Mouse (Mus musculus) liver, embryonic 16.5 days (tissue): ENCODE measurements around the gene Nrxn3. TPM values are rescaled to one million over a fixed set of nuclear protein-coding genes. Genes with fewer than 3 reads are reported as not detected.

Experiments
- ATAC-seq: fragments of 200-750 bp; cut with Nextera tagmentation; 2 replicates; pipeline ENCODE4 v1.8.0; 2017; ENCODE audit warnings: low read depth, mild to moderate bottlenecking, moderate number of reproducible peaks, moderate library complexity
- H3K27ac ChIP-seq: fragments of 300-500 bp; sonication (generic); 2 replicates; pipeline ENCODE4 v1.5.1; 2014; ENCODE audit warnings: mild to moderate bottlenecking, low read length
- H3K27me3 ChIP-seq: fragments of 300-500 bp; sonication (generic); 2 replicates; pipeline ENCODE4 v1.6.1; 2014; ENCODE audit warnings: low read depth, low read length, mixed read lengths; ENCODE audit not compliant: control insufficient read depth, insufficient read depth
- H3K36me3 ChIP-seq: fragments of 300-500 bp; sonication (generic); 2 replicates; pipeline ENCODE4 v1.6.1; 2014; ENCODE audit warnings: mild to moderate bottlenecking; ENCODE audit not compliant: control insufficient read depth, insufficient read depth
- H3K4me1 ChIP-seq: fragments of 300-500 bp; sonication (generic); 2 replicates; pipeline ENCODE4 v1.6.1; 2014; ENCODE audit warnings: low read depth, low read length, mixed read lengths; ENCODE audit not compliant: control insufficient read depth
- H3K4me2 ChIP-seq: fragments of 300-500 bp; sonication (generic); 2 replicates; pipeline ENCODE4 v1.6.1; 2014; ENCODE audit warnings: low read depth, low read length, mixed read lengths
- H3K4me3 ChIP-seq: fragments of 300-500 bp; sonication (generic); 2 replicates; pipeline ENCODE4 v1.5.1; 2014; ENCODE audit warnings: low read depth, mild to moderate bottlenecking, low read length
- H3K9ac ChIP-seq: fragments of 300-500 bp; sonication (generic); 2 replicates; pipeline ENCODE4 v1.6.1; 2014; ENCODE audit warnings: low read depth, low read length
- H3K9me3 ChIP-seq: fragments of 300-500 bp; sonication (generic); replicated peaks from 2 replicates; pipeline ENCODE4 v1.6.1; 2016; ENCODE audit warnings: low read length; ENCODE audit not compliant: control insufficient read depth
- WGBS: fragments of 180-500 bp; shearing (Covaris S2); extraction: QIAGEN DNeasy Blood & Tissue Kit; methylation state at CpG from one replicate; pipeline ENCODE4 v1.1.7; 2014; ENCODE audit not compliant: insufficient replicate concordance; 5-methylcytosine and 5-hydroxymethylcytosine counted together
- polyA plus RNA-seq: library from polyadenylated mRNA; unstranded; fragments of >200 nt; fragmentation: Nextera tagmentation; extraction: Ambion mirVana; gene quantifications from 2 replicates; pipeline ENCODE4 v1.2.1, GENCODE M21; 2015

Gene Nrxn3
- polyA plus RNA-seq, 1 experiment from 2014 or later = 0.25 TPM

GRCm38 (mm10) chr12:89395121-89395792, 672.6 kb downstream of the Nrxn3 start:
- Histone ChIP-seq H3K27ac (no peak overlapping the region), H3K4me1 (no peaks in the 10 kb centered on the region), H3K4me2 (no peak overlapping the region), H3K36me3 (no peaks in the 10 kb centered on the region), H3K4me3 (no peak overlapping the region), H3K27me3 (no peaks in the 10 kb centered on the region), H3K9me3 (no peaks in the 10 kb centered on the region), H3K9ac (no peak overlapping the region)
- WGBS = 38% methylated on average over 3 of the region's 3 CpGs
- no peak for ATAC-seq

GRCm38 (mm10) chr12:89436519-89436918, 713.8 kb downstream of the Nrxn3 start:
- no peak overlapping the region for H3K4me2 ChIP-seq
- no peak overlapping the region for H3K4me3 ChIP-seq
- H3K9me3 ChIP-seq = no peaks in the 10 kb centered on the region
- H3K27me3 ChIP-seq = no peaks in the 10 kb centered on the region
- H3K4me1 ChIP-seq = no peaks in the 10 kb centered on the region
- H3K27ac ChIP-seq = no peak overlapping the region
- H3K36me3 ChIP-seq = no peaks in the 10 kb centered on the region
- no peak overlapping the region for H3K9ac ChIP-seq
- no peak for ATAC-seq

DNA sequence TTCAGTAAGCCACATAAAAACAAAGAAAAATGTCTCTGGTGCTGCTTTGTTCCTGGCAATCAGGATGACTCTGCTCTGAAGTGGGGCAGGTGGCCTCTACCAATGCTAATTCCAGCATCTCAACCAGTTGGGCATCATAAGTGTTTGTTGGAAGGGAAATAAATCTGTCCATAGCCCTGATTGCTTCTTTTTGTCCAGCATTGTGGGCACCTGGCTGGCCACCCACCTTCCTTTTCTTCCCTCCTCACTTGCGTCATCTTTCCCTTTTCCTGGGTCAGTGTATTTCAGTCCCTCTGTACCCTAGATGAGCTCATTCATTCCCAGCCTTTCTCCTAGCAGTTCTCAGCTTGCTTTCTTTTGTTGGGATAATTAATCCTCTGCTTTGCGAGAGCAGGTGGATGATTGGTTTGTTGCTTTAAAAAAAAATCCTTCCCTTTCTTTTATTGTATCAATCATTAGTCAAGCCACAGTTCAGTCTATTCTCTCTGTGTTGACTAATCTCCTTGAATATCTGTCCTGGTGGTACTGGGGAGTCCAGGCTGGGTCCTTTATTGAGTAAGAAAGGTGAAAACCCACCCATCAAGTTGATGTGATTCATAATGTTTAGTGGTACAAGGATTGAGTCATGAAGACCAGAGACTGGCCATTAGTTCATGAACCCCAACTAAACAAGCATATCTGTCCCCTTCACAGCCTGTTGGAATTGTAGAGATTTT, 719.8 kb downstream of the Nrxn3 start:
- H3K4me1 ChIP-seq = no peaks in the 10 kb centered on the region
- H3K36me3 ChIP-seq = no peaks in the 10 kb centered on the region
- no peaks in the 10 kb centered on the region for H3K9me3 ChIP-seq
- no peak overlapping the region for H3K4me2 ChIP-seq
- no peak for ATAC-seq
- no peak overlapping the region for H3K27ac ChIP-seq
- no peaks in the 10 kb centered on the region for H3K27me3 ChIP-seq
- 50% methylated on average over 2 of the region's 2 CpGs for WGBS
- H3K4me3 ChIP-seq = no peak overlapping the region
- H3K9ac ChIP-seq = no peak overlapping the region

DNA sequence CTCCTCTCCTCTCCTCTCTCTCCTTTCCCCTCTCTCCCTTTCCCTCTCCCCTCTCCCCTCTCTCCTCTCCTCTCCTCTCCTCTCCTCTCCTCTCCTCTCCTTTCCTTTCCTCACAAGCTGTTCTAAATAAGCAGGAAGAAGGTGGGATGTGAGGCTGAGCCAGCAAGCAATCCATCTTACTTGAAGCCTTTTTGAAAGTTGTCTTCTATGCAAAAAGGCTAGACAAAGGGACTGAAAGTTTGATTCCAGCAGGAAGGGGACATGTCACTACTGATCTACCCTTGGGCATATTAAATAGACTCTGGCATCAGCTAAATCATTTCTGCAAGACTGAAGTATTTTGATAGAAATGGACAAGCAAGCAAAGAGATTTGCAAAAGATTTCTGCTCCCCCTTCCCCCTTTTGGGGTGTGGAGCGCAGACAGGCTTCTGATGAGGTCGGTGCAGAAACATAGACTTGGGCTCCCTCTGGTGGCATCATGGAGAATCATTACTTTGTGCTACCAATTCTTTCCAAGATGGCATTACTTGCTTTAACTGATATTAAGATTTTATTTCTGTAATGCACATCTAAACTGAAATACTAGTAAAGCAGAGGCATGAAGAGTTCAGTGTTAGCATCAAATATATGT, 728.1 kb downstream of the Nrxn3 start:
- no peak overlapping the region for H3K4me3 ChIP-seq
- H3K36me3 ChIP-seq = no peaks in the 10 kb centered on the region
- H3K9ac ChIP-seq = no peak overlapping the region
- H3K27ac ChIP-seq = no peak overlapping the region
- H3K4me2 ChIP-seq = no peak overlapping the region
- no peaks in the 10 kb centered on the region for H3K4me1 ChIP-seq
- WGBS = 6% methylated on average over 2 of the region's 2 CpGs
- no peak for ATAC-seq
- no peaks in the 10 kb centered on the region for H3K27me3 ChIP-seq
- no peaks in the 10 kb centered on the region for H3K9me3 ChIP-seq

GRCm38 (mm10) chr12:89470226-89470625, 747.5 kb downstream of the Nrxn3 start:
- no peaks in the 10 kb centered on the region for H3K27me3 ChIP-seq
- no peak for ATAC-seq
- no peaks in the 10 kb centered on the region for H3K9me3 ChIP-seq
- 45% methylated on average over 2 of the region's 2 CpGs for WGBS
- no peak overlapping the region for H3K4me3 ChIP-seq
- H3K36me3 ChIP-seq = no peaks in the 10 kb centered on the region
- no peak overlapping the region for H3K27ac ChIP-seq
- no peaks in the 10 kb centered on the region for H3K4me1 ChIP-seq
- no peak overlapping the region for H3K9ac ChIP-seq
- H3K4me2 ChIP-seq = no peak overlapping the region

- no peak overlapping the region for H3K9ac ChIP-seq
- ATAC-seq = no peak
- no peaks in the 10 kb centered on the region for H3K27me3 ChIP-seq
- no peaks in the 10 kb centered on the region for H3K36me3 ChIP-seq
- H3K4me3 ChIP-seq = no peak overlapping the region
- H3K4me2 ChIP-seq = no peak overlapping the region
- no peaks in the 10 kb centered on the region for H3K9me3 ChIP-seq
- WGBS = 29% methylated on average over 2 of the region's 2 CpGs
- no peak overlapping the region for H3K27ac ChIP-seq
- no peaks in the 10 kb centered on the region for H3K4me1 ChIP-seq
Measured at GRCm38 (mm10) chr12:89471289-89471688, 748.6 kb downstream of the Nrxn3 start.

DNA sequence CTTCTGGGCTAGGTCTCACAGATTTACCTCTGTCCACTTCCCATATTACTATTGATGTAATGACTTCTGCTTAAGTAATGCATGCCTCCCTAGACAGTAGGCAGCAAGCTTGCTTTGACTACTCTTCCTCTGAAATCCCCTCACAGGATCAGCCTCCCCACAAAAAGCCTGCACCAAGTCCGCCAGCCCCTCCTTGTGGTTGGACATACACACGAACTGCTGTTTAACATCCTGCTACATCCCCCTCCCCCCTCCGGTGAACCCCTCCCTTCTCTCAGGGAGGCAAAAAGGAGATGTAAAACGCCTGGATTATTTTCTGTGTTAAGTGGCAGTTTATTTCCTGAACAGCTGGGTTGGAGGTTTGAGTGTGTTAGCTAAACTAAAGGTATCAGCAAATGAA, 749.2 kb downstream of the Nrxn3 start:
- Histone ChIP-seq H3K27me3 (no peaks in the 10 kb centered on the region), H3K4me3 (no peak overlapping the region), H3K4me1 (no peaks in the 10 kb centered on the region), H3K36me3 (no peaks in the 10 kb centered on the region), H3K9me3 (no peaks in the 10 kb centered on the region), H3K4me2 (no peak overlapping the region), H3K27ac (no peak overlapping the region), H3K9ac (no peak overlapping the region)
- no peak for ATAC-seq
- WGBS = 22% methylated on average over 4 of the region's 4 CpGs

DNA sequence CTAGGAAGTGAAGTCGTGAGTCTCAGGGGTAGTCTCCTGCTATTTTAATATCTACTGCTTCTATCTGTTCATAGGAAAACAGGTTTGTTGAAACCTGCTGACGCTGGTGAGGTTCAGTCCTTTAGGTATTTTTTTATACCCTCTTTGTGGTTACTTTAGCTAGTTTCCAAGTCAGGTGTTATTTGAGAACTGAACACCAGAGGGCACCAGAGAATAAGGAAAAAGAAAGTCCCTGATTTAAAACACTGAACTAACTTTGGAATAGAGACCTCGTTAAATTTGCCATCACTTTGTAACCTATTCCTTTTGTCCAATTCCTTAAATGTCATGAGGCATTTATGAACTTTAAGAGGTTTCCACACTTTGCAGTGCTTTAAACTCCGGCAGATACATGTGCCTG, 756.4 kb downstream of the Nrxn3 start:
- no peak overlapping the region for H3K4me3 ChIP-seq
- H3K36me3 ChIP-seq = no peaks in the 10 kb centered on the region
- H3K4me1 ChIP-seq = no peaks in the 10 kb centered on the region
- H3K9ac ChIP-seq = no peak overlapping the region
- no peak overlapping the region for H3K27ac ChIP-seq
- no peaks in the 10 kb centered on the region for H3K27me3 ChIP-seq
- H3K9me3 ChIP-seq = no peaks in the 10 kb centered on the region
- WGBS = 18% methylated on average over 4 of the region's 4 CpGs
- no peak overlapping the region for H3K4me2 ChIP-seq
- ATAC-seq = no peak

DNA sequence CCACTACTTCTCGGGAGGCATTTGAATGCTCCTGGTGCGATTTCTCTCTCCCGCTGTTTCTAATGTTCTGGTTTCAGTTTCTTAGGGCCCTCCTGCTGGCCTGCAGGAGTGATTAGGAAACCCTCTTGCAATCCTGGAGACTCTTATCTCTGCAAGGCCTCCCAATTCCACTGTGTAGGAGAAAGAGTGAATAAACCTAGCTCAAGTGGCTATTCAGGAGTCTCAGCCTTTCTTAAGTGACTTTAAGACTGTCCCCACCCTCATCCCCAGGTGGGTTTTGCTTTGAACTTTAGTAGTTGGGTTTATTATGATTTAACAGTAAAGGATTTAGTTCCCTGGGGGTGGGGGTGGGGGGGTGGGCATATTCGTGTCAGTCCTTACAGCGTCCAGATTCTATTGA, 759.5 kb downstream of the Nrxn3 start:
- Histone ChIP-seq H3K9ac (no peak overlapping the region), H3K27me3 (no peaks in the 10 kb centered on the region), H3K9me3 (no peaks in the 10 kb centered on the region), H3K4me2 (no peak overlapping the region), H3K4me3 (no peak overlapping the region), H3K36me3 (no peaks in the 10 kb centered on the region), H3K27ac (no peak overlapping the region), H3K4me1 (no peaks in the 10 kb centered on the region)
- 38% methylated on average over 5 of the region's 5 CpGs for WGBS
- no peak for ATAC-seq
